Mouse (Mus musculus): ENCODE measurements around the gene Ranbp3.
"Not testable (repeated sequence)": the region's sequence is repeated elsewhere in the genome, so short reads cannot be mapped to it uniquely, and the experiment has no call there.

Ranbp3 gene

DNA sequence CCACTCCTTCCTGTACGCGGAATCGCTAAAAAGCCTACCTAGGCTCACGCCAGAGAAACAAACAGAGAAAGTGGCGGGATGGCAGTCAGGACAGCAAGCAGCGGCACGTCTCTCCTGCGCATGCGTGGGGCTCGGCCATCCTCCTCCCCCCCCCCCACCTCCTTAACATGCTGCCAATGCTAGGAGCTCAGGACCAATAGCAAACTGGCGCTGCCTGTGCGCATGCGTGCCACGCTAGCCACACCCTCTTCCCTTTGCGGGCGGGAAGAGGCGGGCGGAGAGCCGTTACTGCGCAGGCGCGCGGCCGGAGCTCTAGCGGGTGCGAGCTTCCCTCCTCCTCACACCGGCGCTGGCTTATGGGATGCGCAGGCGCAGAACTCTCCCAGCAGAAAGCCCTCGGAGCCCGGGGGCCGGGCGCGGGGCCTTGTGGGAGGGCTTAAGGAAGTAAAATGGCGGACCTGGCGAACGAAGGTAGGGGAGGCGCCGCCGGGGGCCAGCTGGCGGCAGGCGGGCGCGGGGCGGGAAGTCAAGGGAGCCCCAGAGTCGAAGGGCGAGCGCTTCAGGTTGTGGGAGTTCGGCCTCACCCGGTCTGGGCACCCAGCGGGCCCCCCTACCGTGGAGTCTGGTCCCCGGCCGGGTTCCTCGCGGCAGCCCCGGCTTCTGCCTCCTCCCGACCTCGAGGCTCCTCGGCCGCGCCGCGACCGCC, at the start of gene Ranbp3:
Ranbp3 (plus strand) TSS at position 354 of the 706 bp plus-strand sequence.
- peak; percentile 99 for DNase-seq

DNA sequence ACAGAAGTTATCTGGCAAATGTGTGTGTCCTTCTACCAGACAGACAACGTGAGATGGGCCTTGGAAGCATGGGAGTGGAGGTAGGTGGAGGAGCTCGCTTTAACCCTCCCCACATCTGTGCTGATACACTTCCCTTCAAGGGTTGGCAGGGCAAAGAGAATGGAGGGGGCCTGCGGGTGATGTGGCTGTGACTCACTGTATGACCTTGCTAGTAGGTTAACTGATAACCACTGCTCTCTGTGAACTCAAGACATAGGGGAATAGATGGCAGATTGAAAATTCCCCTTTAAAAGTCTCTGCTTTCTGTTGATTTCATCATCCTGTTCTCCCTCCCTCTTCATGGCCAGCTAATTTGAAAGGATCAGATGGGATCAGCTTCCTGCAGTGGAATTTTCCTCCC, 47.6 kb upstream of the Ranbp3 start:
- DNase-seq: no peak

DNA sequence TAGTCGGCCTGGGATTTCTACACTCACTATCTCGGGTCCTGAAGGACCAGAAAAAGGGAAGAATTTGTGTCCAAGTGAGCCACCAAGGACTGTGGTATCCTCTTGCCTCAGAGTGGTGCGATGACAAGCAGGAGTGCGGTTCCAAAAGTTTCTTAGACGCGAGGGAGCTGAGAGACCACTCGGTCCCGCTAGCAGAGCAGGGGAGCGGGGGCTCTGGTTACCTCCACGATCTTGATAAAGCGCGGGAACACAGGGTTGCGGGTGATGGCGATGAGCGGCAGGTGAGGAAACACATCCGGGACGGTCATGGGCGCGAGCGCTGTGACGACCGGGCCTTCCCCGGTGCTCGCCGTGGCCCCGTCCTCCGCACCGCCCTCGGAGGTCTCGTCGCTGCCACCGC, 46.8 kb upstream of the Ranbp3 start:
- DNase-seq: no peak

DNA sequence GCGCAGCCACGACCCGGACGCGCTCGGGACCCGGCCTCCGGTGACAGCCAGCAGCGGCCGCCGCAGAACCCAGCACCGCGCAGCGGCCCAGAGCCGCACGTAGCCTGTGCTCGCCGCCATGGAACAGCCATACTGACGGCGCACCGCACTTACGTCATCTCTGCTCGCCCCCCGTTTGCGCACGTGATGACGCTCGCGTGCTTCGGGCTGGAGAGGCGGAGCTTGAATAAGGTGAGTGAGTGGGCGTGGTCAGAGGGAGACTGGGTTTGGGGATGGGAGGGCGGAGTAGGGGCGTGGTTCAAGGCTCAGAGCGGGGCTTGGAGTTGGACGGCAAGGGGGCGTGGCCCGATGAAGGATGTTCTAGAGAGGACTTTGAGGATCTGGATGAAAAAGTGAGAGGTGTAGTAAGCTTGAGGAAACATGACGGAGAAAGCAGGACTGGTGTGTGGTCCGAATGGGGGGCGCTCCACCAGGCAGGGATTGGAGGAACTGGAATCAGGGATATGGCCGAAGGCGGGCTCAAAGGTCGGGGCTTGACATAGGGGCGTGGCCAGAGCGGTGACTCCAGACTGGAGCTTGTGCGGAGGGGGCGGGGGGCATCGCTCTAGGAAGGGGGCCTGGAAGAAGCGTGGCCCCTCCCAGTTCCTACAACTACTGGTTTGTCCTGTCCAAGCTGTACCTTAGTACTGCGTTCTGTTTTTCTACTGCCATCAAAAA, 46.2 kb upstream of the Ranbp3 start, which contains the start of gene Lonp1:
Lonp1 (minus strand) TSS at position 134 of the 717 bp plus-strand sequence.
- peak; percentile 97 for DNase-seq

DNA sequence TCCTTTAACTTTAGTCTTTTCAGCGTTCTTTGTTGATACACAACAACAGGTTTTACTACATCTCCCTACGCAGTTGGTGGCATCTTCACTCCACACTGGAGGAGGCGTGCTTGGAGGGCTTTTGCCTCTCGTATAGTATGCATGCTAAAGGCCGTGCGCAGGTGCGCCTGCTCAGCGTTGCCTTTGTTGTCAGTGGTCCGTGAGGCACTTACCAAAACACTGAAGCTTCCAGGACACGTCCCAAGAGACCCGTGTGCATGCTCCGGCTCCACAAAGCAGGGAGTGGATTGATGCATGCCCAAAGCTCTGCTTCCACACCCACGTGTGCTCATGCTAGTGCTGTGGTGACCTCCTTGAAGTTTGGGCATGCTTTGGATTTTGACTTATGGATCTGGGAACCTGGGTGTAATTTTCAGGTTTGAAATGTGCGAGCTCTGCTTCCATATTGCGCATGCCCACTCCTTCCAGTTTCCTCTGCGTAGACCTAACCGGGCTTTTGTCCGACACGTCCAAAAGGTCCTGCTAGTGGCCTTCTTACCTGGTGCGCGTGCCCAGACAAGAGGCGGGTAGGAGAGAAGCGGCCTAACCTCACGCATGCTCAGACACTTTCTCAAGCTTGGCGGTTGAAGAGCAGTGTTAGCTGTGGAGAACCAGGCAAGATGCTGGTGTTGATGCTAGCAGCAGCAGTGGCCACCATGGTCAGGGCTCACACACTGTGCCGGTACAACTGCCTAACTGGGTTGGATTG, 45.4 kb upstream of the Ranbp3 start, which contains the start of gene Catsperd:
Catsperd (plus strand) TSS at position 614 of the 748 bp plus-strand sequence.
- DNase-seq: peak; percentile 77

DNA sequence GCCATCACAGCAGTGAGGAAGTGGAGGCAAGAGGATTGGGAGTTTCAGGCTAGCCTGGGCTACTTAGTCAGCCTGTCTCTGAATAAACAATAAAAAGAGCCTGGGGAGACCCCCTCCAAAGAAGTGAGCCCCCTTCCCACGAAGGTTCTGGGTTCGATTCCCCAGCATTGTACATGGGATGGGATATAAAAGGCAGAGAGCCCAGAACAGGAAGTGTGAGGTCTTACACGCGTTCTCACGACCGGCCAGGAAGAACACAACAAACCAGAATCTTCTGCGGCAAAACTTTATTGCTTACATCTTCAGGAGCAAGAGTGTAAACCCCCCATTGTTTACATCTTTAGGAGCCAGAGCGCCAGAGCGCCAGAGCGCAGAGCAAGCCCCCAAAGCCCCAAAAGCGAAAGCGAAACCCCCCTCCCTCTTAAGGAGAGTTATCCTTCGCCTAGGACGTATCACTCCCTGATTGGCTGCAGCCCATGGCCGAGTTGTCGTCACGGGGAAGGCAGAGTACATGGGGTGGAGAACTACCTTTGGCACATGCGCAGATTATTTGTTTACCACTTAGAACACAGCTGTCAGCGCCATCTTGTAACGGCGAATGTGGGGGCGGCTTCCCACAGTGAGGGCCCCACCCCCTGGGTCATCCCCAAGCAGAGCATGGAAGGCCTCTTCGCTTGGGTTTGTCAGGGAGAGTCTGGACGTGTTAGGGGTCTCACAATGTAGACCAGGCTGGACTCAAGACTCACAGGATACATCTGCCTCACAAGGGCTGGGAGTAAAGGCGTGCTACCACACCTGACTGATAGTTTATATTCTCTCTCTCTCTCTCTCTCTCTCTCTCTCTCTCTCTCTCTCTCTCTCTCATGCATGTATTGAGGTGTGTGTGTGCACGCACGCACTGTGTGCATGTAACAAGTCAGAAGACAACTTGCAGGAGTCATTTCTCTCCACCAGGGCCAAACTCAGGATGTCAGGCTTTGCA, 43.0 kb upstream of the Ranbp3 start:
- DNase-seq: not testable (repeated sequence)

DNA sequence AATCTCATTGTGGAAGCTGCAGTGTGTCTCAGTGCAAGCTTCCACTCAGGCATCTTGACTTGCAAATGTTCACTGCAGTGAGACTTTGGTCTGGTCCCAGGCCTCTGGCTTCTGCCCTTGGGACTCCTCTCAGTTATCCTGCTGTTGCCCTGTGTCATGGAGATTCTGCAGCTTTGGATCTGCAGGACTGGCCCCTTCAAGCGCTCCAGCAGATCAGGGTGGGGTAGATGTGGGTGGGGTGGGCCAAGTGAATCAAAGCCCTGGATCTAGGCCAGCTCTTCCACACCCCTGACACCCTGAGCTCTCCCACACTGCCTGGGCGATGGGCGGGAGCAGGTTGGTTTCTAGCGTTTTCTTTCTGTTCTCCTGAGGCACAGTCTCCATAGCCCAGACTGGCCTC, 41.3 kb upstream of the Ranbp3 start:
- DNase-seq: no peak

DNA sequence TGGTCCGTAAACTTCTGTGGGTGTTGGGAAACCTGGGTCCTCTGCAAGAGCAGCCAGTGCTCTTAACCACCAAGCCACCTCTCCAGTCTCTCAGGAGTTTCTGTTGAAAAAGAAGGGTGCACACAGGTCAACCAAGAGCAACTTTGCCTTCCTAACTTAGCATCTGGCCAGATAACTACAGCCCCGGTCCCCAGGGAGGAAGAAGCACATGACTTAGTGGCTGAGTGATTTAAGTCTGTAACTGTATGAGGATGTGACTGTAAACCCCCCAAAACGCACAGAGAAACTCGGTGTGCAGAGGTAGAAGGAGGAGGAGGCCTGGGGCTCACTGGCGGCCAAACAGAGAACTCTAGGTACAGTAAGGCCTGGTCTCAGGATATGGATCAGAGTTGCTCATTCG, 39.1 kb upstream of the Ranbp3 start:
- no peak for DNase-seq

DNA sequence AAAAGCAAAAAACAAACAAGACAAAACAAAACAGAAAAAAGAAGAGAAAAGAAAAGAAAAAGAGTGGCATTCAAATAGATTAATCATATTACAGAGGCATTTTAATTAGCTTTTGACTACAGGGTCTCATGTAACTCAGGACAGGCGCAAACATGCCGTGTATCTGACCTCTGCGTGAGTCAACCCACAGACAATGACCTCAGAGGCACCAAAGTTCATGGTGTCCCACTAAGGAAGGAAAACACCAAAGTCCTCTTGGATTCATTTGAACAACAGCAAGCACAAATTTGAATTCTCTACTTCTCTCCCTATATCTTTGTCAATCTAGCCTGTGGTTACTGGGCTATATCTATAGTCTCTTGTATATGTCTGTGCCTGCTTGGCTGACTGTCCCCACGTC, 29.9 kb upstream of the Ranbp3 start:
- no peak for DNase-seq

DNA sequence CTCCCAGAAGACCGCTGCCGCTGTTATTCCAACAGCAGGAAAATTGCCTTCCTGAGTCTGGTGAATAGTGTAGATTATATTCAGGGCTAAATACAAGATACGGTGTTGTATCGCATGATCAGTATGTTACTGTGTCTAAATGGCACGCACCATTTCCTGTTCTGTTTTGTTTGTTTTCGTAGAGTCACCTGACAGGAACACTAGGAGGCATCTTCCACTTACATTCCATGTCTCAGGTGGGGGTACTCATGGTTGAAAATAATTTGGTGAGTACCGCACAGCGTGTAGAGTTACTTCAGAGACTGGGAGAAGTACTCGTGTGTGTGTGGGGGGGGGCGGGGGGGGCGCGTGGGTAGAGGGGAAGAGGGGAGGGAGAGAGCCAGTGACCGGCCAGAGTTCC, 25.5 kb upstream of the Ranbp3 start:
- no peak for DNase-seq

DNA sequence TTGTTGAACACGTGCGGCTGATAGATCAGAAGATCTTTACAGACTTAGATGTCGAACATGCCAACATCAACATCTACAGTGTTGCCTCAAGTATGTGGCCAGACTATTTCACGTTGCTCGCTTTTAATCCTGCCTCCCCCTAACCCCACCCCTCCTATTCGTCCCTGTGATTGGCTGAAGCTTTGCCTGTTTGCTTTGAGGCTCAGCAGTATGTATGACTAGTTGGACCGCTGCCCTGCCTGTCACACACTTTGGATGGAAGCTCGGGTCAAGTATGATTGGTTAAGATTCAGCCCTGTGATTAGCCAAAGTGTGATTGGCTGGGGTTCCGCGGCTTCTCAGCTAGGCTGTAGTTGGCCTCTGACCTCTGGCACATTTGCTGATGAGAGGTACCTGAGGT, 21.3 kb upstream of the Ranbp3 start:
- peak; percentile 60 for DNase-seq

DNA sequence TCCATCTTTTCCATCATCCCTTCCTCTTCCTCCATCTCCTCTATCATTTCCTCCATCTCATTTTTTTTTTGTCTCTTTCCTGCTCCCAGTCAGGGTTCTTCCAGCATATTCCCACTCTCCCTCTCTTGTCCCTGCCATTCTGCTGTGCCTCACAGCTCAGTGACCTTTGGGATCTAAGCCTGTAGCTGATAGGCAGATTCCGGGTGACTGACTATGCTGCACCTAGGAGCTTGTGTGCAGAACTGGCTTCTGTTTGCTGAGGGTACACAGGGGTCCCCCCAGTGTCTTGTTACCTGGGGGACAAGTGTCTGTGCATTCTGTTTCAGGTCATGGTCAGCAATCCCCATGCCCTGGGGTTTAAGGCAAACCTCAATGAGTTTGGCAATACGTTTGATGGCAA, 18.3 kb upstream of the Ranbp3 start:
- DNase-seq: no peak

DNA sequence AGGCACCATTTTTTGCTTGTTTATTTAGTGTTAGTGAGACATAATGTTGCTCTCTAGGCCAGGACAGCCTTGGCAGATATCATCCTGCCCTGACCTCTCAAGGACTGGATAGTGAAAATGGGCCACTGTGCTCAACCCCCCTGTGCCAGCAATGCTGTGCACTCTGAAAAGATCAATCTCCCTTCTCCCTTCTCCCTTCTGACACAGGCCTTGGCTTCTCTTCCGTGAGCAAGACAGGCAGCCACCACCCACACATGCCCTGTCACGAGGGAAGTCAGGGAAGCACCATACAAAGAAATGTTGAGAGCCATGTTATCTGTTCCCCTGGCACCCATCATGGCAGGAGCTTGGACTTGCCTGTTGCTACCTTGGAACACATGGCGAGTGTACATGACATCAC, 17.8 kb upstream of the Ranbp3 start:
- DNase-seq: no peak

DNA sequence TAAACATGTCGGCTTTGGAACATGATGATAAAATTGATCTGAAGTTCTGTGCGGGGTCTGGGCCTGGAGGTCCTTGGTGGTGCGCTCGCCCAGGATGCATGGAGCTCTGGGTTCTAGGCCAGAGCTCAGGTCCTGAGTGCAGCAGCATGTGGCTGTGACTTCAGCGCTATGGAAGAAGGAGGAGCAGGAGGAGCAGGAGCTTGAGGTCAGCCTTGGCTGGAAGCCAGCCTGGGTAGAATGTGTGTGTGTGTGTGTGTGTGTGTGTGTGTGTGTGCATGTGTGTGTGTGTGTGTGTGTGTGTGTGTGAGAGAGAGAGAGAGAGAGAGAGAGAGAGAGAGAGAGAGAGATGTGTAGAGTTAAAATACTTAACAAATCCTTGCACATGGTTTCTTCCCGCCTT, 16.9 kb upstream of the Ranbp3 start:
- no peak for DNase-seq

DNA sequence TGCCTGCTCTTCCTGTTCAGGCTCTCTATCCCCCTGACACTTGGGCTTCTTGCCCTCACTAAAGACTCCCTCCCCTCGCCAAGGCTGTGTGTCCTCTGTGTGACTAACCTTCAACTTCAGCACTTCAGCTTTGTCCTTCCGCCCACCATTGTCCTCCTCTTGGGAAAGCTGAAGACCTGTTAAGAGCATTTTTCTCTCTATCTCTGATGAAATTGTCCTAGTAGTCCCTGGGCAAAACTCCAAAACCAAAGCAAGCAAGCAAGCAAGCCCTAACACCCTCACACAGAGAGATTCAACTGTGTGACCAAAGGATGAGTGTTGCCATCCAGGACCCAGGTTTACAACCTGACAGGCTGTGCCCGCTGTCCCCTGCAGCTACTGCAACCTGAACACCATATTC, 9.4 kb upstream of the Ranbp3 start:
- no peak for DNase-seq

DNA sequence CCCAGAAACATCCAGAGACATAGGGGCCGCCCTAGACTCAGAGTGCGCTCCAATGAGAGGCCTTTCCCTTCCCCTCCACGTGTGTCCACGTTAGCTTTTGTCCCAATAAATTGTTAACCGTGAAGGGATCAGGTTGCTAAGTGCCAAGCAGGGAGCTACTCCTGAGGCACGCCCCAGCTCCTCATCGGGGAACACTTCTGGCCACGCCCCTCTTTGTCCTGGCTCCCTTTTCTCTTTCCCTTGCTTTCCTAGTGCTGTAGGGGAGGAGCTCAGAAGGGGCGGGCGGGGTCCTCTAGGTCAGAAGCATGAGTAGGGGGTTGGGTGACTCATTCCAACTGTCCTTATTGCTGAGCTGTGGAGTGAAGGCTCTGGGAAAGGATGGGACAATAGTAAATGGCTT, 8.8 kb upstream of the Ranbp3 start:
- no peak for DNase-seq

DNA sequence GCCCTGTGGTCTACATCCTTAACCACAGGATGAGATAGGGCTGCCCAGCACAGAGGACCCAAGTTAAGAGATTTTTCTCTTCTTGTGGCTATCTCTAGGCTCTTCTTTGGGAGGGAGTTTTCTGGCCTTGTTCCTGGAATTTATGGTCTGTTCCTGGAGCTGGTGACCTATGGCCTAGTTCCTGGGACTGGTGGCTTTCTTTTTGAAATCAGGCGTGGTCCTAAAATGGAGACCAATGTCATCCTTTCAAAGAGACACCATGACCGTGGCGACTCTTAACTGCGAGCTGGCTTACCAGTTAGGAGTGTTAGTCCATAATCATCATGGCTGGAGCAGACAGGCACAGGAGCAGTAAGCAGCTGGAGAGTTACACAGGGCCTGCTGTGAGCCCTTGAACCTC, 6.7 kb upstream of the Ranbp3 start:
- DNase-seq: no peak

DNA sequence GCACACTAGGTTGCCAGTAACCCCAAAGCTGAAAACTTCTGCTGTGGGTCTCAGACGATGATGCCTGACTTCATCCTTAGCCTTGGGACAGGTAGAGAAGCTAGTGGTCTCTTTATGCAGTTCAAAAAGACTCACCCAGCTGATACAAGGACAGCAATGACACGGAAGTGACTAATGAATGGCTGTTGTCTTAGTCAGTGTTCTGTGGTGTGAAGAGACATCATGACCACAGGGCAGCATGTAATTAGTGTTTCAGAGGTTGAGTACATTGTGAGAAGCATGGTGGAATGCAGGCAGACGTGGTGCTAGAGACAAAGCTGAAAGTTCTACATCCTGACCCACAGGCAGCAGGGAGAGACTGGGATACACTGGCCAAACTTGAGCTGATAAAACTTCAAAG, 5.5 kb upstream of the Ranbp3 start:
- DNase-seq: no peak

DNA sequence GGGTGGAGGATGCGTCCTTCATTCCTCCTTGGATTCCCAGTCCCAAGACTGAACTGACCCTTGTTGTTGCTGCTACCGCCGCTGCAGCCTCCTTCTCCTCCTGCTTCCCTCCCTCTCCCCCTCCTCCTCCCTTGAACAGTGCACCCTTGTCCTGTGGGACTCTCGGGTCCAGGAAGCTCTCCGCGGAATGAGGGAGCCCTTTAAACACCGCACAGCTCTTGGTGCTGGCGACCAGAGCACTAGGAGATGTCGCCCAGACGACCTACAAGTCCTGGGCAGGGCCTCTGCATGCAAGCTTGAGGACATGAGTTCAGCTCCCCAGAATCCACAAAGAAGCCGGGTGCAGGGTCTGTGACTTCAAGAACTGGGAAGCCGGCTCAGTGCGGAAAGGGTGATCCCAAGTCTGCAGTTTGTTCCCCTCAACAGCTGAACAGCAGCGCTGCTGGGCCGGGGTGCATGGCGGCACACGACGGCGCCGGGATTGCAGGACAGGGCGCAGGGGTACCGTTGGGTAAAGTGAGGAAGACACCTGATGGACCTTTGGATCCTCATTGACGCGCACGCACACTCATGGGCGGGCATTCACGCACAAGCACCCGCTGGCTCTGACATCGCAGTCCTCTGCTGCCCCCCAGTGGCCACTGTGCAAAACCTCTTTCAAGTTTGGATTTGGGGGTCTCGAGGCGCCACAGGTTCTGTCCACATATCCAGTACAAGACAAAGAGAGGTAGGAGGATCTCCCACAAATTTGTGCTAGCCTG, 4.5 kb upstream of the Ranbp3 start:
- peak; percentile 69 for DNase-seq

DNA sequence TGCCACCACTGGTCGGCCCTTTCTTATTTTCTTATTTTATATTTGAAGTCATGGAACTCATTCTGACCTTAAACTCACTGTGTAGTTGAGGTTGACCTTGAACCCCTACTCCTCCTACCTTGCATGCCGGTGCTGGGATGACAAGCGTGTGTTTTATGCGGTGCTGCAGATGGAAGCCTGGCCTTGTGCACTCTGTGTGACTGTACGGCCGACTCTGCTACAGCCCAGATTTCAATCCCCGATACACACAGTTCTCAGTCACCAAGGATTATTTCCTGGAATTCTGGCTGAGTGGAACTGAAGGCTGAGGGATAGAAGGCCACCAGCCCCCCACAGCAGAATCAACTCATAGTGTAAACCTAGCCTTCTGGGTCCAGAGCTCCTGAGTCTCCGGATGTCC, 3.3 kb upstream of the Ranbp3 start:
- no peak for DNase-seq

DNA sequence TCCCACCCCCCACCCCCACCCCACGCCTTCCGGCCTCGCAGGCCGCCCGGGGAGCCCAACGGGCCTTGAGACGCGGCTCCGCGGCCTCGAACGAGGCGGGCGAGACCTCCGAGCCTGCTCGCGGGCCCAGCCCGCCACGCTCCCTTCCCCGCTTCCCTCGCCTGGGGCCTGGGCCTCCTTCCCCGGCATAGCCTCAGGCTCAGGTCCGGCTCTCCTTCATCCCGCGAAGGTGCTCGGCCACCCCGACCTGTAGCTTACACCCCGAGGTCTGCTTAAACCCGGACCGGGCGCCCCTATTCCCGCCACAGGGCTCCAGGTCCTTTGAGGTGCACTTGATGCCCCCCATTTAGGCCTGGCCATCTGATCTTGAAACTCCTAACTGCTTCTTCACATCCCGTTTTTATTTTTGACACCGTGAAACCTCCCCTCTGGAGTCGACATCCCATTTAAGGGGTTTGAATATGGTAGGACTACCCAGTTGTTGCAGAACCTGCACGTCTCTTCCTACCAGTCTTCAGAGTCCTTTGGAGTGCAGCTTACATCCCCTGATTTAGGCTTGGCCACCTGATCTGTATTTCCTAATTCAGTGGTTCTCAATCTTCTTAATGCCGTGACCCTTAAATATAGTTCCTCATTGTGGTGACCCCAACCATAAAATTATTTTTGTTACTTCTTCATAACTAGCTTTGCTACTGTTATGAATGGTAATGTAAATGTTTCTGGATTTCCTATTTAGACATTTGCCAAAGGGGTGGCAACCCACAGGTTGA, 738 bp downstream of the Ranbp3 start:
- peak; percentile 22 for DNase-seq

Measured in kidney, adult 11 months (tissue).